Mouse (Mus musculus): ENCODE results near the gene Ksr1.

Ksr1 gene

DNA sequence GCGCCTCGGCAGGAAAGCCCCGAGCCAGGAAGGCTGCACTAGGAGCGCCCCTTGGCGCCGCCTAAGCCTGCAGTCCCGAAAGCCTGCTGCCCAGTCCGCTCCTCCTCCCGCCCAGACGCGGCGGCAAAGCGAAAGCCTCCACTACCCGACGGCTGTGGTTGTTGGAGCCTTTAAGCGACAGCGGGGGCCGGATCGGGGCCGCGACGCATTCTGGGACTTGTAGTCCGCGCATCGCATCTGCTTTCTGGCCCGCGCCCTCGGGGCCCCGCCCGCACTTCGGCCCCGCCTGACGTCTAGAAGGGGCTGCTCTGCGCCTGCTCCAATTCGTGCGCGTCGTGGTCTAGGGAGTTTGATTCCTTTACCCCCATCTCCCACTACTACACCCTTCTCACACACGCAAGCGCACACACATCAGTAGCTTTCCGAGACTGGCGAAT, at the start of gene Ksr1:
Gene Ksr1, minus strand, starts transcription at position 77 of the 437 bp plus-strand sequence.
- CTCF ChIA-PET = interaction anchor here (1.2 kb wide), 1 partner anchor 11 kb away, joined by 4 read pairs; no protein-coding TSS in a partner anchor

DNA sequence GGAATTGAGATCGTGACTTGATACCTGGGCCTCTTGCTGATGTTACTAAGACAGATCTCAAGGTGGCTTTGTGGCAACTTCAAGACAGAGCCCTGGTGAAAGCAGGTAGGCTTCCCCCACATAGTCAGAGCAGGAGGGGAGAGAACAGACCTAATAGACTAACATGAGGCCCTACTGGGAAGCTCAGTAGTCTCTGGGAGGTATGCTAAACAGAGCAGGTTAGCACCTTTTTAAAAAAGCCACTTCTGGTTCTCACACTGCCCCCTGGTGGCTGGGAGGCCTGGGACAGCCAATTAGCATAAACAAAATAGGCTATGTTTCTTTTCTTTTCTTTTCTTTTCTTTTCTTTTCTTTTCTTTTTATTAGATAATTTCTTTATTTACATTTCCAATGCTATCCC, 46.0 kb upstream of the Ksr1 start:
- CTCF ChIA-PET = interaction anchor here (1.0 kb wide), 1 partner anchor 163 kb away, joined by 3 read pairs; no protein-coding TSS in a partner anchor

- CTCF ChIA-PET = interaction anchor here (0.6 to 1.0 kb wide), 2 partner anchors 123 to 162 kb away, joined by 3 to 15 read pairs; no protein-coding TSS in a partner anchor
These were observed 45.0 kb upstream of the Ksr1 start for GRCm38 (mm10) chr11:79191214-79191613.

- CTCF ChIA-PET = no interaction called here
These were observed 44.0 kb upstream of the Ksr1 start for GRCm38 (mm10) chr11:79190257-79190656.

DNA sequence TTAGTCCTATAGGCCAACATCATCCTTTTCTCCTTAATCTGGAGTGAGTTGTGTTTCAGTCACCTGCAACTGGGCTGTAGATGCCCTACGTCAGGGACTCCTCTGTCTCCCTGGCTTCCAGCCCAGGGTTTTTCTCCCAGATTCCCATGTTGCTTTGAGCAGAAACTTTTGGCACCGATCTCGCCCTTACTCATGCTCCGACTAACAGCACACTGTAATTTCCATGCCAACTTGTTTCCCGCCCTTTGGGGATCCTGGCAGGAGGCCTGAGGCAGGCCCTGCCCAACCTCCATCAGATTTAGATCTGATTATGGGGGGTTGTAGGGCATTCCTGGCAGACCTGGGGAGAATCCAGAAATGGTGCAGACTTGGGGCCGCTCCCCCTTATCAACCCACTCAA, 42.0 kb upstream of the Ksr1 start:
- CTCF ChIA-PET = no interaction called here

GRCm38 (mm10) chr11:79187291-79187690, 41.1 kb upstream of the Ksr1 start:
- CTCF ChIA-PET = no interaction called here

GRCm38 (mm10) chr11:79185683-79186082, 39.5 kb upstream of the Ksr1 start:
- CTCF ChIA-PET = no interaction called here

DNA sequence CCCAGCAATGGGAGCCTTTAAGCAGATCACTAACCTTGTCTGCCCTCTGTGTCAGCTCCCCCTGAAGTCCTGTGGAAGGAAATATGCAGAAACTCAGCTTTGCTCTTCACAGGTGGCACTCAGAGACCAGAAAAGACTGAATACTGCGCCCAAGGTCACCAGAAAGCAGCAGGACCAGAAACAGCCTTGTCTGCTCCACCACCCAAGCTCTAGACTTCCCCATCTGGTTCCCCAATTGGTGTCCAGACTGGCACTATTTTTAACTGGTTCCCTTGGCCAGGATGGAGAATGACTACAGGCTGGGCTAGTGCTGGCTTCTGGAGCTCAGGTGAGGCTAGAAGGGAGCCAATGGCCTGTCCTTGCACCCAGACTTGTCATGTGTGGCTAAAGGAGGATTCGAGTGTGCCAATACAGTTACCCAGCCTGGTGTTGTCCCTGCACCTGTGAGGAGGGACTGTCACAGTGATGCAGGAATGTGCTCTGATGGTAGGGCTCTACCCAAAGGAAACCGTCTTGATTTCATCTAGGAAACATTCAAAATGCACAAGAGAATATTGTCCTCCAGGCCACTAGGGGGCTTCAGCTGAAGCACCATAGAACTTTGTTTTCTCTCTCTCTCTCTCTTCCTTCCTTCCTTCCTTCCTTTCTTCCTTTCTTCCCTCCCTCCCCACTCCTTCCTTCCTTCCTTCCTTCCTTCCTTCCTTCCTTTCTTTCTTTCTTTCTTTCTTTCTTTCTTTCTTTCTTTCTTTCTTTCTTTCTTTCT, 38.1 kb upstream of the Ksr1 start:
- CTCF ChIA-PET = no interaction called here

DNA sequence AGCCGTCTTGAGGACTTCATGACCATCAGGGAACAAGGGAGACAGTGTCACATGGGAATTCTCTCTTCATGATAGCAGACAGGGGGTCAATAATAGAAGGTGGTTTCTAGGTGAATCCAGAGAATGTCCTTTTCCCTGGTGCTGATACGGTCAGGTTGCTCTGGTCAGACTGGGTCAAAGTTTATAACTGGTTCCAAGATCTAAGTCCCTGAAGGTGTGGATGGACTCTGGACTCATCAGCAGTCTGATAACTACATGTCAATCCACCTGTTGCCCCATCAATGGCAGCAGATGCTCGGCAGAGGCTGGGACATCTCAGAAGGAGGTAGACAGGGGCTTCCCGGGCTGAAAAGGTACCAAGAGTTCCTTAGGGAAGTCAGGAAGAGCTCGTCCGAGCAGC, 37.2 kb upstream of the Ksr1 start:
- CTCF ChIA-PET = no interaction called here

- CTCF ChIA-PET = no interaction called here
These were observed 36.7 kb upstream of the Ksr1 start for GRCm38 (mm10) chr11:79182881-79183280.

GRCm38 (mm10) chr11:79181914-79182313, 35.7 kb upstream of the Ksr1 start:
- CTCF ChIA-PET = no interaction called here

GRCm38 (mm10) chr11:79176687-79177086, 30.5 kb upstream of the Ksr1 start:
- CTCF ChIA-PET = no interaction called here

DNA sequence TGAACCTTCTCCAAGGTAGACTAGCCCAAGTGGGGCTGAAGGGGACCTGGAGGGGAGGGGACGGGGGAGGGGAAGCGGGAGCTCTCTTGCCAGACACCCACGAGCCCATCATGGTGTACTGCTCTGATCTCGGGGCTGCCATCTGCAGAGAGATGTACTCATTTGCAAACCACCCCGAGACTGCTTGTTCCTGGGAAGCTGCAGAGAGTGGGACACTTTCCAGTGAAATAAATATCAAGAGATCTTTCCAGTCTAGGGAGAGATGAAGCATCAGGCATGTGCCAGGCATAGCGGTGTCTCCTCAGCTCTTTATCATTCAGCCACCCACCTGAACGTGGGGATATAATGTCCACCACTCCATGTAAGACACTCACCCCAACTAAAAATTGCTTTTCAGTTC, 25.8 kb upstream of the Ksr1 start:
- CTCF ChIA-PET = no interaction called here

- CTCF ChIA-PET = interaction anchor here (0.8 kb wide), 1 partner anchor 107 kb away, joined by 4 read pairs; no protein-coding TSS in a partner anchor
These were observed 20.5 kb upstream of the Ksr1 start for GRCm38 (mm10) chr11:79166582-79167300.

DNA sequence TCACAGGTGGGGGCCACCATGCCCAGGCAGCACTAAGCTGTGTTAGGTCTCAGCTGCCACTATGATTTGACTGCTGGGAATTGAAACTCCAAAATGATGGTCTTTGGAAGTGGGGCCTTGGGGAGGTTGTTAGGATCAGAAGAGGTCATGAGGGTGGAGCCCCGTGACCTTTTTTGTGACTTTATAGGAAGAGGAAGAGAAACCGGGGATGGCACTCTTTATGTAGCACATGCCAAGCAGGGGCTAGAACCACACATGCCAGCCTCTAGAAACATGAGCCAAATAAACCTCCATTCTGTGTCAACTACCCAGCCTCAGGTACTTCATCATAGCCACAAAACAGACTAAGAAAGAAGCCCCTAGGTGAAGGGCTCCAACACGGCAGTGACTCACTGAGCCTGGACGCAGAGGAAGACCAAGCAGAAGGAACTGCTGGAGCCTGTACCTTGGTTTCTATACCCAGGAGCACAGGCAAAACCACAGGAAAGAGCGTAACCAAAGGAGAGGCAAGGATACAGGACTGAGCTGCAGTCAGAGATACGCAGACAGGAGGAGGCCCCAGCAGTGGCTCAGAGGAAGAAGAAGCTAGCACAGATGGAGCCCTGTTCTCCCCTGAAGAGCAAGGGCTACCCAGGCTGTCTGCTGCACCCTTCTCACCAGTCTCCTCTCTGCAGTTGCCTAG, 15.0 kb upstream of the Ksr1 start:
- CTCF ChIA-PET = interaction anchor here (0.5 kb wide), 1 partner anchor 131 kb away, joined by 3 read pairs; no protein-coding TSS in a partner anchor

GRCm38 (mm10) chr11:79160127-79160526, 13.9 kb upstream of the Ksr1 start:
- CTCF ChIA-PET = no interaction called here

GRCm38 (mm10) chr11:79157729-79158128, 11.5 kb upstream of the Ksr1 start:
- CTCF ChIA-PET = no interaction called here

- CTCF ChIA-PET = no interaction called here
These were observed 9.1 kb upstream of the Ksr1 start for GRCm38 (mm10) chr11:79155348-79155747.

GRCm38 (mm10) chr11:79152696-79153095, 6.5 kb upstream of the Ksr1 start:
- CTCF ChIA-PET = interaction anchor here (0.6 to 1.5 kb wide), 2 partner anchors 8 to 18 kb away, joined by 3 to 7 read pairs; no protein-coding TSS in a partner anchor

DNA sequence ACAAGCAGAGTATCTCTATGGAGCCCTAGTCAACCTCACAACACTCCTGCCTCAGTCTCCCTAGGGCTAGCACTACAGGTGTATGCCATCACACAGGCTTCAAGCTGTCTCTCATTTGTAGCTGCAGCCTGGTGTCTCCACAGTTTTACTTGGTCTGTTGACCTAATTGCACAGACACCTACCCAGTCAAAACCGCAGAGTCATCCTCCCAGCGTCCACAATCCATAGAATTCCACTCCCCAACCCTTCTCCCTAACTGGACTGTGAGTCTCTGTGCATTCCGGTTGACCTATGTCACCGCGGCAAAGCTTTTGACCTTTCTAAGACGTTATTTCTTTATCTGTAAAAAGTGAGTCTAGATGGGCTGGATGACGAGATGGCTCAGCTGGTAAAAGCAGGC, 5.7 kb upstream of the Ksr1 start:
- CTCF ChIA-PET = no interaction called here

- CTCF ChIA-PET = no interaction called here
These were observed 4.1 kb upstream of the Ksr1 start for GRCm38 (mm10) chr11:79150301-79150700.

DNA sequence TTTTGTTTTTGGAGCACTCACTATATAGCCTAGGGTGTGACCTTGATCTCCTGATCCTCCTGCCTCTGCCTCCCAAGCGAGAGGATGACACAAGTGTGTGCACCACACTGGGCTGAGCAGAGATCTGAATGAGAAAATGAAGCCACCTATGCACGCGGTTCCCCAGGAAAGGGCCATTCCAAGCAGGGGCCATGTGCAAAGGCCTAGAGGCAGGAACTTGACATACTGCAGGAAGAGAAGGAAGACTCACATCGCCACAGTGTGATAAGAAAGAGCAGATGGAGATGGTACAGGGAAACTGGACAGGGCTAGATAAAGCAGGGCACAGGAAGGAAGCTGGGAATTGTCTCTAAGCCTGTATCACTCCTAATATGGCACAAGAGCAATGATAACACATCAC, 3.1 kb upstream of the Ksr1 start:
- CTCF ChIA-PET = interaction anchor here (0.7 kb wide), 1 partner anchor 156 kb away, joined by 14 read pairs; no protein-coding TSS in a partner anchor

All from spleen, embryonic (tissue).